Mouse (Mus musculus) spleen, adult 12 weeks (tissue): ENCODE data around the gene Hist1h2ah.

ENCODE experiments used
- DNase-seq: peaks from one replicate; pipeline ENCODE4 v3.0.0; 2022; ENCODE audit warnings: low spot score

Gene Hist1h2ah

DNA sequence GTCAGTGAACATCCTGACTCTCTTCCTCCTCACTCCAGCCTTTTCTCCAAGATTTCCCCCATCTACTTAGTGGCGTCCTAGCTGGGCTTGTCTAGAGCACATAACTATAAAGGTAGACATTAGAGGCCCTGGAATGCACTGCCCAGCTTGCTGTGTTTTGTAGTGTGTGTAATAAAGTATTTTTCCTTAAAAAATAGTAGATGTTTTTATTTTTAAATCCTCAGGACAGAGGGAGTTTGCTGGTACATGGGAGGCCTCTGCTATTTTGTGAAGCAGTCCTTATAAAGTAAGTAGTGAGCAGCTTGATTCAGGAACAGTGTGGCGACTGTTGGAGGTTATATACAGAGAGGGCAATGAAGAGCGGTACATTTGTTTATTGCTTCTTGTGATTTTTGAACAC, 26.7 kb downstream of the Hist1h2ah start:
- no peak for DNase-seq

DNA sequence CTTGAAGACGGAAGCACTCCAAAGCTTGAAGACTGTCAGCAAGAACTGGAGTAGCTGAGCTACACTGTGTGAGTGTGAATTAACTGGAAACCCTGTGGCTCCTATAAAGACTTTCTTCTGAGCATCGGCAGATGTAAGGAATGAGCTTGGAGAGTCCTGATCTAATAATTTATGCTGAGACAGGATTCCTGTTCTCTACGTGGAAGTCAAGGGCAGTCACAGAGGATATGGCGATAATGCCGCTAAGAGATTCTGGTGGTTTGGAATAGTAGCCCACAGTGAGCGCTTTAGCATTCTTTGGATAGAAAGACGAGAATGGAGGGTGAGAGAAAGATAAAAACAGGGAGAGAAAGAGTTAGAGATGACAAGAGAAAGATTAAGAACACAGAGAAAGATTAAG, 27.5 kb downstream of the Hist1h2ah start:
- DNase-seq: no peak

DNA sequence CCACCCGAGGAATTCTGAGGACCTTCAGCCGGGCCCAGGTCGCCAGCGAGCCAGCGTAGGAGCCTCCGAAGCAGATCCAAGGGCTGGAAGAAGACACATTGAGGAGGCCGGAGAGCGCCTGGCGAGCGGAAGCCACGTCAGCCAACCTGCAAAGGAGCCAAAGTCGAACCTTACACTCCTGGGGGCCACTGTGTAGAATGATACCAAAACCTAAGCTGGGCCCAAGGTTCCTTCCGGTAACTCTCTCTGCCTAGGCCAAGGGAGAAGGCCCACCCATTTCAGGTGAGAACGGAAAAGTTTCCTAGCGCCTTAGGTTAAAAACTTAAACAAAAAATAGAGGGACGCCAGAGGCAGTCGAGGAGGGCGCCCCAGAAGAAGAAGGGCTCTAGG, 28.3 kb downstream of the Hist1h2ah start:
- no peak for DNase-seq

DNA sequence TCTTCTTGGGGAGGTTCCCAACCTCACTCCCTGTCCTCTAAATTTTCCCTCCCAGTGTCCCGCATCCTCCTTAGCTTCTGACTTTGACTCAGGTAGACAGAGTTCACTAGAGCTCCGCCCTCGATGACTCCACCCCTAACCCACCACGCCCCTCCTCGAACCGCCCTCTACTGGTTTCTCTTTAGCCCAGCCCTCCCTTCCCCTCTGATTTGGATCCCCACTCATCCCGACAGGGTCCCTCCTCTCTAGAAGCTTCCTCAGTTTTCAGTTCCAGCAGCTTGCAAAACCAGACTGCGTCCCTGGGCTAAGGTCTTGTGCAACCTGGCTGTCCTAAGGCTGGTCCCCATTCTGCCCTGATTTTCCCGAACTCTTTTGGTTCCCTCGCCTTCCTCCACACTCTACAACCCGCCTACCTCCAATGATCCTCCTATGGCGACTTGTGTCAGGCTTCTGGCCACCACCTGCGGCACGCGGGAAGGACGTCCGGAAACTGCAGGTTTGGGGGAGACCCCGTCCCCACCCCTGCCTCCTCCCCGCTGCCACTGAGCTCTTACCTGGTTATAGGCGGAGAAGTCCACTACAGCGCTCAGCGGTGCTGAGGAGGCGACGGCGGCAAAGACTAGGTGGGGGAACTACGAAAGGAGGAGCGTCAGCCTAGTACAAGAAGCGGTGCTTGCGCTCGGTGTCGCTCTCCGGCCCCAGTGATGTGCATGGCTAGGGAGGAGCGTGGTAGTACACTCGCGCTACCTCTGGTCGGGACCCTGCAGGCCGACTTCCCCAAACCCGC, 28.8 kb downstream of the Hist1h2ah start:
- DNase-seq: peak; percentile 50

DNA sequence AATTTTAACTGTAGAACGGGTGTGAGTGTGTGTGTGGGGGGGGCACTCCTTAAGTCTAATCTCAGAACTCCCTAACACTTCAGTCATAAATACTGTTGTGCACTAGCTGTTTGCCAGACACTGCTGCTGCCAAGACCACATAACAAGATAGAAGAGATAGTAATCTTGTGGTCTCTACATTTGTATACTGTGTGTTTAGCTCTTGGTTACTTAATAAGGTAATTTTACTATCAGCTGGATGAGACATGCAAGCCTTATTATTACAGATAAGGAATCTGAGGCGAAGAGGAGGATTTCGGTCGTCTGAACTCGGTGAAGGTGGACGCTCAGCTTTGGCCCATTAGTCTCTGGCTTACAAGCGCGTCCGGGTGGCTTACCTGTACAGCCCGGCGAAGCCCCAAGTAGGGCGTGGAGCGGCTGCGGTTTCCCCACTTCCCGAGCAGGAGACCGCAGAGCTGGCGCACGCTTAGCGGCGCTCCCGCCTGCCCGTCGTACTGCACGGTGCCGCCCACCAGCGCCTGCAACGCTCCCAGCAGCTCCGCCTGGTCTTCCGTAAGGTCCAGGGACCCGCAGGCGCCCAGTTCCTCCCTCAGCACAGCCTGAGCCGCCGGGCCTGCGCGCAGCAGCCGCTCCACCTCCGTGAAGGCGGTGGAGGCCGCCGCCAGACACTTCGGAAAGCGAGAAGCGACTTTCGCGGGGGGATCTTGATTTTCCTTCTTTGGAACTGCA, 29.6 kb downstream of the Hist1h2ah start:
- DNase-seq: no peak

DNA sequence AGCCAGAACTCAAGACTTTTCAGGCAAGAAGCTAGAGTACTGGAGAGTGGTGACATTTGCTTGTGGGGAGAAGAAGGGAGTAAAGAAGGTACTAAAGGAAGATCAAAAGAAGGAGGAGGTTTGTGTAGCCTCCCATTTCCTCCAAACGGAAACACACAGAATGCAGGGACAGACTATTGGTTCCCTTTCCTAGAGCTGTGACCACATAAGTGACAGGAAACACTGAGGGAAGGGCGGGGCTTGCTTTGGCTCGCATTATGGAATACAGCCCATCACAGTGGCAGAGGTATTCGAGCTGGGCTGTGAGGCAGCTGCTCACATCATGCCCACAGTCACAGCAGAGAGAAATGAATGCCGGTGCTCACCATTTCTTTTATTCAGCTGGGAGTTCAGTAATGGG, 33.5 kb downstream of the Hist1h2ah start:
- no peak for DNase-seq

DNA sequence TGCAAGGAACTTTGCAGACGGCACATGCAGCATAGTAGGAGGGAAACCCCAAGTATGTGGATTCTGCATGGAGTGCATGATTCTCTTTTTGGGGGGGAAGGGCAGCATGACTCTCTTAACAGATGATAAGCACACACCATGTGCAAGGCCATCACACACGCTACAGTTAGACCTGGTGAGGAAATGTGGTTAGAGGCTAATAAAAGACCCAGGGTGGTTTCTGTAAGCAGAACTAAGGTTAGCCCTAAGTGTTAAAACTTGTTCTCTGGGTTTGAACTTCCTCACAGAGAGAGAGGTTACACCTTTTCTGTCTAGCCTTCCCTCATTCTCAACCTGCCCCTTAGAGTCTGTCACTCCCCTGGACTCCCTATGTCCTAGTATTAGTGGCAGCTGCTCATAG, 34.0 kb downstream of the Hist1h2ah start:
- DNase-seq: no peak

DNA sequence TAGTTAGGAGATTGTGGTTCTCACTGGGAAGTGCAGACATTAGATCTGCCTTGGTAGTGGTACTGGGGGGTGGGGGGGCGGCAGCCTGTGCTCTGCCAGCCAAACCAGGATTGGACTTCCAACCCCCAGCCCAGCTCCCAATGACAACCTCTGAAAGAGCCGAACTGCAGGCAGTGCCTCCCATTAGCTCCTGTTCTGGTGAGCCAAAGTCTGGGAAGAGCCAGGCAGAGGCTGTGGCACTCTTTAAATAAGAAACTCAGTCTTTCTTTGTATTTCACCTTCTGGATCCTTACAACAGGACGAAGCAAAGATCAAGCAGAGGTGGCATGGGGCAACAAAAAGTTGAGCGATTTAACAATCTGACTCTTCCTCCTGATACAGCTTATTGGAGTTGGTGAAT, 36.2 kb downstream of the Hist1h2ah start:
- DNase-seq: no peak

DNA sequence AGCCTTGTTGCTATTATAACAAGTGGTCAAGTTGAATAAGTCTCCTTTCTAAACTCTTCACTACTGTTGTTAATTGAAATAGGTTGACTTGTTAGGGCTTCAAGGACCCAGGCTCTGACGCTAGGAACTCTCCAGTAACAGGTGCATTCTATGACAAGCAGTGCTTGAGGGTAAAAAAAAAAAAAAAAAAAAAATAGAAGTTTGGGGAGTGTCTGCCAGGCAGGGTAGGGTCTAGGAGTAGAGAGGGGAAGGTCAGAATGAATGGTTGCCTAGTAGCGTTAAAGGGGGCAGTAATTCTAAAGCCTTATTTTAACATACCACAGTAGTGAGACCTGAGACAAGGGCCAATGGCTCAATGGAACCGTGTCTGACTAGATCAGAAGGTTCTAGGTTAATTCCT, 37.0 kb downstream of the Hist1h2ah start:
- no peak for DNase-seq

DNA sequence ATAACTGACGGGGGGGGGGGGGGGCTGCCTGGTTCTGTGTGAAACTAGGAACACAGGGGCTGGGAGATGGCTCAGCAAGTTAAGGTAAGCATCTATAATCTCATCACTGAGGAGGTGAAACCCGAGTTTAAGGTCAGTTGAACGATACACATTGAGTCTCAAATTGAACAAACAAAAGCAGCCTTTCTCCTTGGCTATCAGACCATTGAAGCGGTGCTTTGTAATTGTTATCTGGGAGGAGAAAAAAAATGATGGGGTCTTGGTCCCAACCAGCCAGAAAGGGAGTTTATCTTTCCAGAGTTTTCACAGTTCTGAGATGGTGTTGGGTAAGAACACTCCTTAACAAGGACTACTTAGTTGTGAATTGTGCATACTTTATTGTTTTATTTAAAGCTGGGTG, 37.5 kb downstream of the Hist1h2ah start:
- DNase-seq: no peak

DNA sequence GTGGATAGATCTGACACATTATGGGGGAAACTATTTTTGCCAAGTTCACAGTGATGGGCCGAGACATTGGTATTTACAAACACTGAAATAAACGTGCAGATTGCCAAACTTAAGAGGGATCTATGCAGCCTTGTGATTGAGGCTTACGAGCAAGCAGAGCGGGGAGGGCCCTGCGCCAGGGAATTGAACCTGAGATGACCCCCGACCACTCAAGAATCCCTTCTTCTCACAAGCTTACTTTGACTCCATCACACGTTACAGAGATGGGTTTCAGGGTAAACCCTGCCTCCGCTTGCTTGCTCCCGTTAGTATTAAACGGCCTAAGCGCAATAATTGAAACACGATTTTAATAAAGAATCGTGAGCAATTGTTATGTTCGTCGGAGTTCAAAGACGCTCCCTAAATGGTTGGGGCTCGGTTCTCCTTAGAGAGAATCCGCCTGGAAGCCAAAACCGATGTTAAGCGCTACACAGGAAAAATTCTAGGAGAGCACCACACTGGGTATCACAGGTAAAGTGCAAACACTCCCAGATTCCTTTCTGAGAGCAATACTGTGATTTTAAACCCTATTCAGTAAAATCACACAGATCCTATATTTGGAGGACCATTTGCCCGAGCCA, 38.1 kb downstream of the Hist1h2ah start:
- no peak for DNase-seq

DNA sequence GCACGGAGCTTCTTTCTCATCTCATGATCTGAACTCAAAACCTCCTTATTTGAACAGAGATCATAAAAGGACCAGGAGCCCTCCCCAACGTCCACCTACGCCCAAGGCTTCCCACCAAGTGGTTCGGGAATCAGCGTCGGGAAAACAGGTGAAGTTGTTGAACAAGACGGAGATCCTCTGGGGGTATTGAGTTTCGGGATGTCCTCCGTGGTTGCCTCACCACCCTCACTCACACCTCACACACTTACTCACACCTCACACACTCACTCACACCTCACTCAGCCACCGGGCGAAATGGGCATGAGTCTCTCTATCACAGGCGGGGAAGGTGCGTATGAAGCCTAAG, 38.6 kb downstream of the Hist1h2ah start:
- DNase-seq: no peak

DNA sequence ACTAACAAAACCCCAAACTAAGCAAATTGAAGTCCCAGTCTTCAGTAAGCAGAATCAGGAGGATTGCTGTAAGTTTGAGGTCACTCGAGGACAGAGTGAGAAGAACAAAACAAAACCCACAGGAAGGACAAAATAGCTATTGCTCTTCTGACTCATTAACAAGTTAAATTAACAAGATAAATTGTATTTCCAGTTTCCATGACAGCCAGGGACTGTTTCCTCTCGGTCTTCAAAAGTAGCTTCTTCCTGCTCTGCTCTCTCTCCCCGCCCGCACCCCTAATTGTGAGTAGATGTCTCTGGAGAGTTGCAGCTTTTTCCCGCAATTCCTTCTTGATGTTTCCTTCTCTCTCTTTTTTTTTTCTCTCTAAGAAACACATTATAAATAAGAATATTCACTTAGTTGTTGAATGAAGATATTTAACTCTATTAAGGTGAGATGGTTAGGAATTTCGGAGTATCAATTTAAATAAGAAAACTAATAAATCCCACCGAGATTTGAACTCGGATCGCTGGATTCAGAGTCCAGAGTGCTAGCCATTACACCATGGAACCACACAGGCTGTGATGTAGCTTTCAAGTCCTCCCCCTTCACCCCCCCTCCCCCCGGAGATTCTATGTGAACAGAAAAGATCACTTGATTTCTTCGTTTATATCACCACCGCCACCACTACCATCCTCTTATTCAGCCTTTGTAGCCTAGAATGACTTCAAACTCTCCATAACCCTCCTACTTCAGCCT, 39.1 kb downstream of the Hist1h2ah start:
- no peak for DNase-seq

DNA sequence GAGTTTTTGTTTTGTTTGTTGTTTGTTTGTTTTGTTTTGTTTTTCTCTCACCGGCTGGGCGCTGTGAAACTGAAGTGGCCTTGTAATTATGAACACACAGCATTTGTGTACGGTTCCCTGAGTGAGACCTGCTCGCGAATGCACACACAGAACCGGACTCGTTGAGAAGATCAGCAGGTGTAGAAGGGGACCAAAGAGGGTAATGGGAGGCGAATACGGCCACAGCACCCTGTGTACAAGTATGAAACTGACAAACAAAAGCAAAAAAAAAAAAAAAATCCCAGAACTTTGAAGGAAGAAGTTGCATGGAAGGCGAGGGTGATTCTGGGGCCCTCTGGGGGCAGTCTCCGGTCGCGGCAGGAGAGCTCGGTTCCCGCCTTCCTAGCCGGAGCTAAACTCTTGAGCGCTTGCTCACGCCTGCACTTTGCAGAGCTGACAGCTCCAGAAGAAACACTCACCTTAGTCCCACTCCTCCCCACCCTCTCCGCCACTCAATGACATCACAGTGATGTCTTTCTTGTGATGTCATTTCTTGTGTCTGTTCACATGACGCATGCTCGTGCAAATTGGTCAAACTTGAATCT, 39.9 kb downstream of the Hist1h2ah start:
- DNase-seq: no peak

DNA sequence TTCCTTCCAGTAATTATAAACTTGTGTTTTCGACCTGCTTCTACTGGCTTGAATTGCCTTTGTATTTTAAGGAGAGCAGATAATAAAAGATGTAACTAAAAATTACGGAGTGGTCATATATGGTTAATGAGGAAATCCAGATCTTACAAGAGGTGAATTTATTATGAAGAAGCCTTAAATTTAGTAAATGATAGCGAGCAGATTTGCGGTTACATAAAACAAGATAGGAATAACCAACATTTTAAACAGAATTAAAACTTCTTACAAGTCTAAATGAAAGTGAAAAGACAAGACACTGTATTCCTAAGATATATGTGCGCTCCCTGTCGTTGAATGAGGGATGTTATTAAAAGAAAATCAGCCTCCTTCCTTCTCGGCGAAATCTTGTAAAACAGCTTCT, 40.5 kb downstream of the Hist1h2ah start:
- DNase-seq: no peak

DNA sequence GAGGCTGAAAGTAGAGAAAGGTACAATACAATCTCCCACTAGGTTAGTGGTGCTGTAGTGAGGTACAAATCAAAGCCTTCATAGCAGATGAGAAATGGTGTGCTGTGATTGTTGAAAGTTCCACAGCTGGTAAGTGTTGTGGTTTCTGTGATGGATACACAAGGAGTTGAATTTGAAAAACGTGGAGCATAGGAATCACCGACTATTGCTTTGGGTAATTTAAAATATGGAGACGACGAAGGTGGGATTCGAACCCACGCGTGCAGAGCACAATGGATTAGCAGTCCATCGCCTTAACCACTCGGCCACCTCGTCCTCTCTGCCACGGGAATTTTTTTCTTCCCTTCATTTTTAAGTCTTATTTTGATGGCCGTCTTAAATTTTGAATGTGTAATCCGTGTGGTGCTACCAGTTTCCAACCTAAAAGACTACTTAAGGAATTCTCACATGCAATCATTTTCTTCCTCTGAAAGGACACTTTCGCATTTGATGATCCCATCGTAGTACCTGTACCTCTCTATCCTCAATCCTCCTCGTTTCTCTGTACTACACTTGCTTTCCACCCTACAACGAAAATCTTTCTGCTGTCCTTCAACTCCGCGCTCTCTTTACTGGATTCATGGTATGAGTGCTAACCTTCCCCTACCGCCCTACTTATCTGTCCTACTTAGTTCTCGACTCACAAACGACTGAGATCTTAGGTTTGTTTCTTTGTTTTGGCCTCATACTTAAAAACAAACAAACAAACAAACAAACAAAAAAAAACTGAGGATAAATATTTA, 41.2 kb downstream of the Hist1h2ah start:
- no peak for DNase-seq

DNA sequence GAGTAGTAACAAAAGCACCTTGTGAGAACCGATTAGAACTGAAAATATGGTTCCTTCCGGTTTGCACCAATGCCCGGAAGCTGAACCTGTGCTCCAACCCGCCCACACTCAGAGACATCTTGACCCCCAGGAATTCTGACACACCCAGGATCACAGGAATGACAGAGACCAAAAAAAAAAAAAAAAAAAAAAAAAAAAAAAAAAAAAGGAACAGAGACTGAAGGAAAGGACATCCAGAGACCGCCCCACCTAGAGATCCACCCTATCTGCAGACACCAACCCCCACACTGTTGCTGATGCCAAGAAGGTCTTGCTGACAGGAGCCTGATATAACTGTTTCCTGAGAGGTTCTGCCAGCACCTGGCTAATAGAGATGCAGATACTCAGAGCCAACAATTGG, 42.8 kb downstream of the Hist1h2ah start:
- DNase-seq: no peak
